Mouse (Mus musculus) intestine, embryonic 15.5 days (tissue): Measurements from ENCODE around the gene Ube2t. TPM values are rescaled to one million over a fixed set of nuclear protein-coding genes. Genes with fewer than 3 reads are reported as not detected.

Experiments
- ATAC-seq: fragments of 200-750 bp; cut with Nextera tagmentation; 2 replicates; pipeline ENCODE4 v1.8.0; 2017; ENCODE audit warnings: moderate TSS enrichment, moderate library complexity
- H3K27ac ChIP-seq: fragments of 300-500 bp; sonication (generic); 2 replicates; pipeline ENCODE4 v1.5.1; 2015; ENCODE audit warnings: mild to moderate bottlenecking, inconsistent platforms
- H3K27me3 ChIP-seq: fragments of 300-500 bp; sonication (generic); replicated peaks from 2 replicates; pipeline ENCODE4 v1.6.1; 2015; ENCODE audit warnings: inconsistent platforms
- H3K36me3 ChIP-seq: fragments of 300-500 bp; sonication (generic); 2 replicates; pipeline ENCODE4 v1.6.1; 2015; ENCODE audit warnings: inconsistent platforms
- H3K4me1 ChIP-seq: fragments of 300-500 bp; sonication (generic); replicated peaks from 2 replicates; pipeline ENCODE4 v1.6.1; 2015; ENCODE audit warnings: inconsistent platforms
- H3K4me2 ChIP-seq: fragments of 300-500 bp; sonication (generic); replicated peaks from 2 replicates; pipeline ENCODE4 v1.6.1; 2015; ENCODE audit warnings: mild to moderate bottlenecking, inconsistent platforms
- H3K4me3 ChIP-seq: fragments of 300-500 bp; sonication (generic); replicated peaks from 2 replicates; pipeline ENCODE4 v1.5.1; 2015; ENCODE audit warnings: inconsistent platforms
- H3K9ac ChIP-seq: fragments of 300-500 bp; sonication (generic); 2 replicates; pipeline ENCODE4 v1.6.1; 2015; ENCODE audit warnings: inconsistent platforms
- H3K9me3 ChIP-seq: fragments of 300-500 bp; sonication (generic); 2 replicates; pipeline ENCODE4 v1.6.1; 2016; ENCODE audit warnings: inconsistent platforms
- WGBS: fragments of 180-500 bp; shearing (Covaris S2); methylation state at CpG from one replicate; pipeline ENCODE4 v1.1.7; 2015; 5-methylcytosine and 5-hydroxymethylcytosine counted together
- polyA plus RNA-seq: library from polyadenylated mRNA; unstranded; fragments of >200 nt; fragmentation: Nextera tagmentation; extraction: Ambion mirVana; gene quantifications from 2 replicates; pipeline ENCODE4 v1.2.1, GENCODE M21; 2015

The Ube2t gene
- polyA plus RNA-seq, 1 experiment from 2014 or later, result 31.9 TPM

GRCm38 (mm10) chr1:134955637-134956176 is 6.7 kb upstream of the Ube2t start, which contains the start of gene Ppp1r12b:
Ppp1r12b (minus strand) TSS chr1:134955942.
- Histone ChIP-seq H3K36me3 (no peaks in the 10 kb centered on the region), H3K9ac (peak within 1 kb of the TSS; percentile 88), H3K4me3 (peak within 1 kb of the TSS; percentile 94), H3K27ac (peak within 1 kb of the TSS; percentile 87), H3K4me2 (peak within 1 kb of the TSS; percentile 83), H3K9me3 (no peaks in the 10 kb centered on the region), H3K4me1 (peaks cover 5% of the 10 kb centered on the region; the same call in 1 of the 2 replicates), H3K27me3 (no peaks in the 10 kb centered on the region)
- WGBS, result under 1% methylated on average over 39 of the region's 39 CpGs
- ATAC-seq, result peak; percentile 99

- H3K27ac ChIP-seq, result no peak overlapping the region
- H3K27me3 ChIP-seq, result no peaks in the 10 kb centered on the region
- WGBS, result 63% methylated on average over 7 of the region's 7 CpGs
- no peaks in the 10 kb centered on the region for H3K36me3 ChIP-seq
- H3K4me1 ChIP-seq, result peaks cover 12% of the 10 kb centered on the region; the same call in 1 of the 2 replicates
- H3K4me2 ChIP-seq, result no peak overlapping the region
- H3K9me3 ChIP-seq, result no peaks in the 10 kb centered on the region
- no peak for ATAC-seq
- H3K9ac ChIP-seq, result no peak overlapping the region
- no peak overlapping the region for H3K4me3 ChIP-seq
Measured at GRCm38 (mm10) chr1:134960634-134961033, 1.7 kb upstream of the Ube2t start.

GRCm38 (mm10) chr1:134962821-134963220 is 456 bp downstream of the Ube2t start:
- no peak overlapping the region for H3K27ac ChIP-seq
- peak; percentile 80 for ATAC-seq
- H3K4me2 ChIP-seq, result peak overlapping the region; percentile 74
- no peaks in the 10 kb centered on the region for H3K27me3 ChIP-seq
- peaks cover 12% of the 10 kb centered on the region; the same call in 1 of the 2 replicates for H3K4me1 ChIP-seq
- no peaks in the 10 kb centered on the region for H3K9me3 ChIP-seq
- H3K9ac ChIP-seq, result peak overlapping the region; percentile 64
- peak overlapping the region; percentile 73 for H3K4me3 ChIP-seq
- WGBS, result 2% methylated on average over 11 of the region's 11 CpGs
- H3K36me3 ChIP-seq, result no peaks in the 10 kb centered on the region

DNA sequence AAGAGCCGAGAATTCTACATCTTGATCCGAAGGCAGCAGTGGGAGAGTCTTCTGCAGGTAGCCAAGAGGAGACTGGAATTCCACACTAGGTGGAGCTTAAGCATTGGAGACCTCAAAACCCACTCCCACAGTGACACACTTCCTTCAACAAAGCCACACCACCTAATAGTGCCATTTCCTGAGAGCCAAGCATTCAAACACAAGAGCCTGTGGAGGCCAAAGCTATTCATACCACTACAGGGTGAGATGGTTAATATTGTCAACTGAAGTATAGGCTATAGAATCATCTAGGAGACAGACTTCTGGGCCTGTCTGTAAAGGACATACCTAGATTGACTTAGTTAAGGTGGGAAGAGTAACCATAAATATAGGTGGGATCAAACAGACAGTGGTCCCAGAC is 3.1 kb downstream of the Ube2t start:
- Histone ChIP-seq H3K9ac (no peak overlapping the region), H3K4me3 (no peak overlapping the region), H3K36me3 (0 out of 2 replicates have a peak, but pooled peaks cover 4% of the 10 kb centered on the region), H3K27me3 (no peaks in the 10 kb centered on the region), H3K4me1 (peaks cover 12% of the 10 kb centered on the region; the same call in 1 of the 2 replicates), H3K9me3 (no peaks in the 10 kb centered on the region), H3K27ac (no peak overlapping the region), H3K4me2 (no peak overlapping the region)
- no peak for ATAC-seq
- 86% methylated on average over 2 of the region's 2 CpGs for WGBS

DNA sequence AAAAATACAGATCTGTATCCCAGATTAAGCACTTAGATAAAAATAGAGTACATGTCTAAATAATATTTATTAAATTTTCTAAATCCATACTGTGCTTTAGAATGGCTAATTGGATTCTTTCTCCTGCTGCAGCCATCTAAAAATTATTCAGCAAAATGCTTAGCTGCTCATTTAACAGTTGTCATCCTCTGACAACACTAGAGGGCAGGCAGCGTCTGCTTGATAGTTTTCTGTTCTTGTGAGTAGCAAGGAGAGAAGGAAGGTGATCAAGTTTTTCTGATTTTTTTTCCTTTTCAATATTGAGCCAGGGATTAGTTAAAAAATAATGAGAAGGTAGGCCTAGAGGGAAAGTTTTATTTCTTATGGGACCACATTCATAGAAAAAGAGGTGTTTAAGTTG is 10.6 kb downstream of the Ube2t start:
- Histone ChIP-seq H3K36me3 (0 out of 2 replicates have a peak, but pooled peaks cover 8% of the 10 kb centered on the region), H3K27ac (no peak overlapping the region), H3K4me1 (0 out of 2 replicates have a peak, but pooled peaks cover 2% of the 10 kb centered on the region), H3K9me3 (no peaks in the 10 kb centered on the region), H3K27me3 (no peaks in the 10 kb centered on the region), H3K4me3 (no peak overlapping the region), H3K9ac (no peak overlapping the region), H3K4me2 (no peak overlapping the region)
- WGBS, result 59% methylated on average over 1 of the region's 1 CpGs
- no peak for ATAC-seq

GRCm38 (mm10) chr1:134987173-134987961 is 25.0 kb downstream of the Ube2t start:
- 30% methylated on average over 48 of the region's 48 CpGs for WGBS
- no peaks in the 10 kb centered on the region for H3K36me3 ChIP-seq
- no peak overlapping the region for H3K27ac ChIP-seq
- ATAC-seq, result peak; percentile 88
- H3K9me3 ChIP-seq, result no peaks in the 10 kb centered on the region
- H3K4me2 ChIP-seq, result peak overlapping the region; percentile 89
- H3K4me3 ChIP-seq, result peak overlapping the region; percentile 38
- peak overlapping the region; percentile 30; the same call in 1 of the 2 replicates for H3K9ac ChIP-seq
- H3K4me1 ChIP-seq, result peaks cover 8% of the 10 kb centered on the region
- 0 out of 2 replicates have a peak, but pooled peaks cover 4% of the 10 kb centered on the region for H3K27me3 ChIP-seq

GRCm38 (mm10) chr1:134987962-134988341 is 25.6 kb downstream of the Ube2t start:
- Histone ChIP-seq H3K9ac (peak overlapping the region; percentile 30; the same call in 1 of the 2 replicates), H3K4me1 (peaks cover 8% of the 10 kb centered on the region), H3K27me3 (0 out of 2 replicates have a peak, but pooled peaks cover 4% of the 10 kb centered on the region), H3K4me2 (peak overlapping the region; percentile 89), H3K36me3 (no peaks in the 10 kb centered on the region), H3K4me3 (peak overlapping the region; percentile 38), H3K9me3 (no peaks in the 10 kb centered on the region), H3K27ac (no peak overlapping the region)
- 13% methylated on average over 14 of the region's 14 CpGs for WGBS
- peak; percentile 38 for ATAC-seq

- 0 out of 2 replicates have a peak, but pooled peaks cover 4% of the 10 kb centered on the region for H3K27me3 ChIP-seq
- ATAC-seq, result no peak
- no peak overlapping the region for H3K9ac ChIP-seq
- H3K36me3 ChIP-seq, result no peaks in the 10 kb centered on the region
- peaks cover 8% of the 10 kb centered on the region for H3K4me1 ChIP-seq
- no peaks in the 10 kb centered on the region for H3K9me3 ChIP-seq
- 8% methylated on average over 7 of the region's 7 CpGs for WGBS
- no peak overlapping the region for H3K27ac ChIP-seq
- no peak overlapping the region for H3K4me2 ChIP-seq
- no peak overlapping the region for H3K4me3 ChIP-seq
Measured at GRCm38 (mm10) chr1:134989372-134989771, 27.0 kb downstream of the Ube2t start.

GRCm38 (mm10) chr1:134992046-134992645 is 29.8 kb downstream of the Ube2t start:
- Histone ChIP-seq H3K4me2 (no peak overlapping the region), H3K9me3 (no peaks in the 10 kb centered on the region), H3K27me3 (peaks cover 4% of the 10 kb centered on the region; the same call in 1 of the 2 replicates), H3K4me3 (no peak overlapping the region), H3K36me3 (no peaks in the 10 kb centered on the region), H3K9ac (no peak overlapping the region), H3K4me1 (peaks cover 8% of the 10 kb centered on the region), H3K27ac (no peak overlapping the region)
- no peak for ATAC-seq
- WGBS, result 29% methylated on average over 8 of the region's 8 CpGs

GRCm38 (mm10) chr1:134994739-134995138 is 32.4 kb downstream of the Ube2t start:
- Histone ChIP-seq H3K36me3 (no peaks in the 10 kb centered on the region), H3K9me3 (no peaks in the 10 kb centered on the region), H3K9ac (no peak overlapping the region), H3K4me2 (no peak overlapping the region), H3K27me3 (no peaks in the 10 kb centered on the region; the same call in 1 of the 2 replicates), H3K27ac (no peak overlapping the region), H3K4me1 (no peaks in the 10 kb centered on the region; the same call in 1 of the 2 replicates), H3K4me3 (no peak overlapping the region)
- ATAC-seq, result no peak
- WGBS, result 84% methylated on average over 3 of the region's 3 CpGs

DNA sequence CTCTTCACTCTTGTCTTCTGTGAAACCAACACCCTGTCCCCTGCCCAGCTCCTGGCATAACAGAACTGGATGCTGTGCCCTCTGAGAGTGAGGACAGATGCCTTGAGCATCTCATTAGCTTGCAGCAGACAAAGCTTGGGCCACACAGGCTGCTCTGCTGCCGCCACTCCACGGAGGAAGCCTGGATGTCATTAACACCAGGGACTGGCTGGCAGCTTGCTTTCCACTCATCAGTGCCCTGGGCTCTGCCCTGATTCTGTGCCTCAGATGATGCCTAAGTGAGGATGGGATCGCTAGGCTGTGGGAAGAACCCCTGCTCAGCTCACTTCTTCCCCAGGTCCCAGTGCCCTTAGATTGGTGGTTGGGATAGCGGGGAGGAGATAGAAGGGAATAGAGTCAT is 33.1 kb downstream of the Ube2t start:
- Histone ChIP-seq H3K27ac (no peak overlapping the region), H3K4me2 (no peak overlapping the region), H3K9ac (no peak overlapping the region), H3K36me3 (no peaks in the 10 kb centered on the region), H3K4me1 (no peaks in the 10 kb centered on the region; the same call in 1 of the 2 replicates), H3K9me3 (no peaks in the 10 kb centered on the region), H3K4me3 (no peak overlapping the region), H3K27me3 (no peaks in the 10 kb centered on the region; the same call in 1 of the 2 replicates)
- 84% methylated on average over 4 of the region's 4 CpGs for WGBS
- no peak for ATAC-seq

GRCm38 (mm10) chr1:134995954-134996353 is 33.6 kb downstream of the Ube2t start:
- Histone ChIP-seq H3K27ac (no peak overlapping the region), H3K27me3 (no peaks in the 10 kb centered on the region; the same call in 1 of the 2 replicates), H3K4me3 (no peak overlapping the region), H3K9me3 (no peaks in the 10 kb centered on the region), H3K4me1 (no peaks in the 10 kb centered on the region; the same call in 1 of the 2 replicates), H3K4me2 (no peak overlapping the region), H3K36me3 (no peaks in the 10 kb centered on the region), H3K9ac (no peak overlapping the region)
- no peak for ATAC-seq
- WGBS, result 15% methylated on average over 1 of the region's 1 CpGs
